Mouse (Mus musculus) heart, postnatal 0 days (tissue): ENCODE data around the gene Clec2l. TPM values are rescaled to one million over a fixed set of nuclear protein-coding genes. Genes with fewer than 3 reads are reported as not detected.

ENCODE experiments used
- ATAC-seq: fragments of 200-750 bp; cut with Nextera tagmentation; 2 replicates; pipeline ENCODE4 v1.8.0; 2017; ENCODE audit warnings: low read depth, moderate number of reproducible peaks, moderate library complexity; ENCODE audit not compliant: insufficient read depth
- DNase-seq: peaks from one replicate; pipeline ENCODE4 v3.0.0-alpha.2; 2016; ENCODE audit warnings: low spot score
- H3K27ac ChIP-seq: fragments of 300-500 bp; sonication (generic); 2 replicates; pipeline ENCODE4 v1.5.1; 2014; ENCODE audit warnings: low read depth, mild to moderate bottlenecking
- H3K27me3 ChIP-seq: fragments of 300-500 bp; sonication (generic); 2 replicates; pipeline ENCODE4 v1.6.1; 2014; ENCODE audit warnings: low read length, mixed read lengths; ENCODE audit not compliant: control insufficient read depth, insufficient read depth
- H3K36me3 ChIP-seq: fragments of 300-500 bp; sonication (generic); replicated peaks from 2 replicates; pipeline ENCODE4 v1.6.1; 2014; ENCODE audit warnings: low read length, mixed read lengths; ENCODE audit not compliant: control insufficient read depth, insufficient read depth
- H3K4me1 ChIP-seq: fragments of 300-500 bp; sonication (generic); 2 replicates; pipeline ENCODE4 v1.6.1; 2014; ENCODE audit warnings: antibody characterized with exemption; ENCODE audit not compliant: control insufficient read depth, insufficient read depth
- H3K4me2 ChIP-seq: fragments of 300-500 bp; sonication (generic); 2 replicates; pipeline ENCODE4 v1.6.1; 2014; ENCODE audit warnings: low read depth, mild to moderate bottlenecking, low read length, moderate library complexity
- H3K4me3 ChIP-seq: fragments of 300-500 bp; sonication (generic); 2 replicates; pipeline ENCODE4 v1.5.1; 2014; ENCODE audit warnings: low read depth, low read length
- H3K9ac ChIP-seq: fragments of 300-500 bp; sonication (generic); replicated peaks from 2 replicates; pipeline ENCODE4 v1.6.1; 2014; ENCODE audit warnings: low read depth, low read length, mixed read lengths
- H3K9me3 ChIP-seq: fragments of 300-500 bp; sonication (generic); replicated peaks from 2 replicates; pipeline ENCODE4 v1.6.1; 2016; ENCODE audit warnings: low read length; ENCODE audit not compliant: control insufficient read depth
- CTCF ChIP-seq: IDR thresholded peaks from 2 replicates; pipeline ENCODE4 v1.5.1; 2016; ENCODE audit warnings: antibody characterized with exemption, control low read depth, low read depth
- EP300 ChIP-seq: IDR thresholded peaks from 2 replicates; pipeline ENCODE4 v1.6.1; 2016; ENCODE audit warnings: antibody characterized with exemption, low read depth
- WGBS: fragments of 180-500 bp; shearing (Covaris S2); extraction: QIAGEN DNeasy Blood & Tissue Kit; methylation state at CpG from one replicate; pipeline ENCODE4 v1.1.7; 2014; 5-methylcytosine and 5-hydroxymethylcytosine counted together
- polyA plus RNA-seq: library from polyadenylated mRNA; unstranded; fragments of >200 nt; fragmentation: Nextera tagmentation; extraction: Ambion mirVana; gene quantifications from 2 replicates; pipeline ENCODE4 v1.2.1, GENCODE M21; 2015
- total RNA-seq: library from RNA; depleted of rRNA; stranded (reverse); fragments of >200 nt; gene quantifications from 2 replicates; pipeline ENCODE4 v1.2.3, GENCODE M21; 2014; ENCODE audit warnings: low replicate concordance; rRNA removed

Clec2l gene
- total and polyA plus RNA-seq, 2 experiments from 2014 or later, result 1.2 to 3.4 TPM

DNA sequence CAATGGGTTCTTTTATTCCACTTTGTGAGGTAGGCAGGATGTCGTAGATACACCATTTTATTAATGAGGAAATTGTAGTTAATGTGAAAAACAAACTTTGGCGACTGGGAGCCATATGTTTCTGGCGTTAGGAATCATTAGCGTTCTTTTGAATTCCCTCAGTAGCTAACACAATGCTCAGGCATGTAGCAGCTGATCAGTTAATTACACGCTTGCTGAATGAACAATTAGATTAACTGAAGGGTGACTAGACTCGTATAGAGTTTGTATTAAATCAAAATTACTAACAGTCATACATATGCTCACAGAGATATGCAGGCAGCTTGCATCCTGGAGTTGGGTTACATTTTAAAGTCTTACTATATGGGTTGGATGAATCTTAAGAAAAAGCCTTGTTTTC is 56.4 kb downstream of the Clec2l start:
- H3K36me3 ChIP-seq, result peaks cover 69% of the 10 kb centered on the region

DNA sequence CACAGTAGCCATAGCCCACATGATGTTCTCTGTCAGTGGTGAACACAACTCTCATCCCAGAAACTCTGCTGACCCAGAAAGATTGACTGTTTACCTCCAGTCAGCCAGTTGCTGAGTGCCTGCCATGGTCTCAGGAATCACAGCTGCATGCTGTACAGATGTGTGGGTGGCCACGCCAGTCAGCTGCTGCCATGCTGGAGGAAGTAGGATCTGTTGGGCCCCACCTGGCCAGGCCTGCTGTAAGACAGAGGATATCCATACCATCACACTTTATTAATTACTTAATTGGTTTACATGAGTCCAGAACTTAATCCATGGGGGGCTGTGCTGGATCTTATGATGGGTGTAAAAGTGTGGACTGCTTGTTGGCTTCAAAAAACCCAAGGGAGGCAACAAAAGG is 58.5 kb downstream of the Clec2l start:
- TF ChIP-seq CTCF (no peak), EP300 (no peak)
- WGBS, result 89% methylated on average over 1 of the region's 1 CpGs
- ATAC-seq (no peak), DNase-seq (no peak)
- no peaks in the 10 kb centered on the region for H3K27me3 ChIP-seq
- H3K4me3 ChIP-seq, result no peak overlapping the region
- no peak overlapping the region for H3K9ac ChIP-seq
- peaks cover 50% of the 10 kb centered on the region for H3K36me3 ChIP-seq
- H3K4me2 ChIP-seq, result no peak overlapping the region
- H3K27ac ChIP-seq, result no peak overlapping the region
- no peaks in the 10 kb centered on the region for H3K9me3 ChIP-seq
- H3K4me1 ChIP-seq, result no peaks in the 10 kb centered on the region

More for the DNA sequence above, 56.4 kb downstream of the Clec2l start:
- H3K9me3 ChIP-seq, result no peaks in the 10 kb centered on the region
- ATAC-seq, result no peak
- H3K9ac ChIP-seq, result no peak overlapping the region
- no peak for TF ChIP-seq CTCF
- no peak for TF ChIP-seq EP300
- H3K4me3 ChIP-seq, result no peak overlapping the region
- H3K4me2 ChIP-seq, result no peak overlapping the region
- no peak for DNase-seq
- no peak overlapping the region for H3K27ac ChIP-seq
- 90% methylated on average over 6 of the region's 6 CpGs for WGBS
- peaks cover 5% of the 10 kb centered on the region; the same call in 1 of the 2 replicates for H3K4me1 ChIP-seq
- H3K27me3 ChIP-seq, result no peaks in the 10 kb centered on the region

DNA sequence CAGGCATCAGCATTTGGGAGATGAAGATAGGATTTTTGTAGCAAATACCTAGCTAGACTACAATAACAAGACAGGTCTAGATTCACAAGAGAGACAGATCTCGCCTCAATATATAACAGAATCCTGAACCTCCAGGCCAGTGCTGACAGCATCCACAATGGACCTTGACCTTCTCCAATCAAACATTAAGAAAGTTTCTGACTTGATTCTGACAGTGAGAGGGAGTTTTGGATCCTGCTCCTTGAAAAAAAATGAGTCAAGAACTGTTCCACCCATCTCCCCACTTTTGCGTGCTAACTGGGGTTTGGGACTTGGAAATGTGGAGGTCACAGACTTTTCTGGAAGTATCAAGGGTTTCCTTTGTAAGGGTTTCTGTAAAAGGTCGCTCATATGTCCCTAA is 62.6 kb downstream of the Clec2l start:
- H3K4me1 ChIP-seq, result no peaks in the 10 kb centered on the region
- ATAC-seq (no peak), DNase-seq (no peak)
- no peaks in the 10 kb centered on the region for H3K9me3 ChIP-seq
- no peaks in the 10 kb centered on the region for H3K27me3 ChIP-seq
- H3K36me3 ChIP-seq, result peaks cover 30% of the 10 kb centered on the region
- H3K4me3 ChIP-seq, result no peak overlapping the region
- H3K9ac ChIP-seq, result no peak overlapping the region
- 86% methylated on average over 3 of the region's 3 CpGs for WGBS
- no peak overlapping the region for H3K27ac ChIP-seq
- no peak overlapping the region for H3K4me2 ChIP-seq
- TF ChIP-seq EP300 (no peak), CTCF (no peak)

Other genes with a start within 250 kb of the Clec2l start
- 14.6 and 16.5 TPM in 2 replicates for gene Ubn2, start 229.1 kb upstream of the Clec2l start, total RNA-seq
- 4.8 and 4.9 TPM in 2 replicates for gene Ubn2, start 229.1 kb upstream of the Clec2l start, polyA plus RNA-seq
- gene Fmc1, start 129.6 kb upstream of the Clec2l start, total RNA-seq, result 119 and 185 TPM in 2 replicates
- 453 and 460 TPM in 2 replicates for gene Fmc1, start 129.6 kb upstream of the Clec2l start, polyA plus RNA-seq
- gene Luc7l2, start 111.7 kb upstream of the Clec2l start, total RNA-seq, result 41.0 and 55.8 TPM in 2 replicates
- 23.4 and 23.5 TPM in 2 replicates for gene Luc7l2, start 111.7 kb upstream of the Clec2l start, polyA plus RNA-seq
- gene Klrg2, start 25.8 kb upstream of the Clec2l start, total RNA-seq, result 0.04 and 1.7 TPM in 2 replicates
- gene Klrg2, start 25.8 kb upstream of the Clec2l start, polyA plus RNA-seq, result 0.20 and 0.25 TPM in 2 replicates
- gene Tbxas1, start 212.3 kb downstream of the Clec2l start, total RNA-seq, result 0.77 and 1.6 TPM in 2 replicates
- 0.64 and 0.74 TPM in 2 replicates for gene Tbxas1, start 212.3 kb downstream of the Clec2l start, polyA plus RNA-seq
- 39.2 and 45.0 TPM in 2 replicates for gene Hipk2, start 213.1 kb downstream of the Clec2l start, total RNA-seq
- gene Hipk2, start 213.1 kb downstream of the Clec2l start, polyA plus RNA-seq, result 9.4 and 9.8 TPM in 2 replicates